Mouse (Mus musculus): ENCODE results near the gene Wdr63. TPM values are rescaled to one million over a fixed set of nuclear protein-coding genes. Genes with fewer than 3 reads are reported as not detected.
"Not testable (repeated sequence)": the region's sequence is repeated elsewhere in the genome, so short reads cannot be mapped to it uniquely, and the experiment has no call there.

The Wdr63 gene
- polyA plus RNA-seq, 1 experiment, result 1.4 TPM

DNA sequence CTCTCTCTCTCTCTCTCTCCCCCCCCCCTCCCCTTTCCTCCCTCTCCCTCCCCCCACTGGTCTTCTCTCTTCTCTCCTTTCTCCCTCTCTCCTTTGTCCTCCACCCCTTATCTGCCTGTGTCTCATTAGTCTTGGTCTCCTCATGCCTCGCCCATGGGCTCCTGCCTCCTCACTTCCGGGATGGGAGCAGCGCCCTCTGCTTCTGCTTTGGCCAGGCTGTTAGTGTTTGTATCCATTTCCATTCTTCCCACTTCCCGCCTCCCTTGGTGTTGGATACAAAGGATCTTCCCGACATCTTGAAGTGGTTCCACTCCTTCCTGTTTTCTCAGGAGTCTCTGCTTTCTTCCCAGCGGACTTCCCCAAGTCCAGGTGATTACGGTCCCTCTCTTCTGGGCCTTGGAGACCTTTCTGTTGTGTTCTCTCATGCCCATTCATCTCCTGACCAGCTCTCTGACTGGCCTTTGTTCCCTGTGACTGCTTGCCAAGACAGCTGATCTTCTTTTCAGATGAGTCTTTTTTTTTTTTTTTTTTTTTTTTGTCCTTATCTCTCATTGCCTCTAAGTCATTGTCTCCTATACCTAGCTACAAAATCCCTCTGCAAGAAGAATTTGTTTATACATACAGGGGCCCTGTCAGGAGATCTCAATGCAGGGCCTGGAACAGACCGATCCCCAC is 96.2 kb downstream of the Wdr63 start:
- no peak for DNase-seq (ENCODE audit: low read depth)

DNA sequence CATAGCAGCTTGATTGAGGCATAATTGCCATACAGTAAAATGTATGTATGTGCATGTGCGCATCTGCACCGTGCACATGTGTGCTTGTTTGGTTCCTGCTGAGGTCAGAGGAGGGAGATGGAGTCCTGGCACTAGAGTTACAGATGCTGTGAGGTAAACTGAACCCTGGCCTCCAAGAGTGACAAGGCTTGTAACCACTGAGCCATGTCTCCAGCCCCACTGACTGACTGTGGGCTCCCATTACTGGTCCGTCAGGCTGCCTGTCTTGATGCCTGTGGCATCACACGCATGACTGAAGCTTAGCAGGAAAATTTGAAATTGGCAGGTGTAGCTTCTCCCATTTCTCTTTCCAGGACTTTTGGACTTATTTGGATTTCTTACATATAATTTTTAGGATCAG is 97.2 kb downstream of the Wdr63 start:
- DNase-seq (ENCODE audit: low read depth), result no peak

DNA sequence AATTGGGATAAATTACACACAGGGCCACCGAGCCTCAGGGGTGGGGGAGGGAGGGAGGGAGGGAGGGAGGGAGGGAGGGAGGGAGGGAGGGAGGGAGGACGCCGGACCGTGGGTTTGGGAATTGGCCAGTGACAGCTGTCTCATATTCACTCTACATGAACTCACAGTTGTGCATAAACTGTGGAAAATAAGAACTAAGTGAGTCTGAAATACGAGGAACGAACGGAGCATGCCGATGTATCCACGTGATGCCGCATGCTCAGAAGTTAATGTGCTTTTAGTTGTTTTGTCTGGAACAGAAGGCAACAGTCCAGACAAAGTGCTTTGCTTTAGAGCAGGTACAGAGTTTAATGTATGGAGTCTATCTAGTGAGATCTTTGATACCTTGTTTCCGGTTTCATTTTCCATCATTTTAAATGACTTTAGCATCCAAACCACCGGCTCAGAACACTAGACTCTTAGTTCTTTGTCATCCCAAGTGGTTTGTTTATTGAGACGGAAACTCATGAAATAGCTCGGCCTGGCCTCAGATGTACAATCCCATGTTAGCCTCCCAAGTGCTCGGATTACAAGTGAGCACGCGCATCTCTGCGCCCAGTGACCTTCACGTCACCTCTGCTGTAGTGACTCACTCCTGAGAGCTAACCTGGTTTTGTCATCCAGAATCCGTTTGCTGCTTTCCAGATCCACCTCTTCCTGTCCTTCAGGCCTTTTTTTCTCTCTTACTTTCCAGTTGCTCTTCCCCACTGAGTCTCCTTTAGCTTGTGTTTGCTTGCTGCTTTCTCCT is 97.9 kb downstream of the Wdr63 start:
- no peak for DNase-seq (ENCODE audit: low read depth)

DNA sequence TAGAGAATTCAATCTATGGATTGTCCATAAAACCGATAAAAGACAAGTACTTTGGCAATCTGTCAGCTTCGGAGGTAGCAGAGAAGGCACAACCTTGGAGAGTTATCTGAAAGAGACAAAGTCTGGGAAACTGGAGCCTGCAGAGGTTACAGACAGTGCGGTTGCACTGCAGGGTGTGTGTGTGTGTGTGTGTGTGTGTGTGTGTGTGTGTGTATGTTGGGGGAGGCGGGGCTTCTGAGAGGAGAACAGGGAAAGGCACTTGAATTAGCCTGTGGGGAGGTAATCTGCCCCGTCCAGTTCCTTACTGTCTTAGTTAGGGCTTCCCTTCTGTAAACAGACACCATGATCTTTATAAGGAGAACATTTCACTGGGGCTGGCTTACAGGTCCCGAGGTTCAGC is 100.1 kb downstream of the Wdr63 start:
- DNase-seq (ENCODE audit: low read depth), result no peak

DNA sequence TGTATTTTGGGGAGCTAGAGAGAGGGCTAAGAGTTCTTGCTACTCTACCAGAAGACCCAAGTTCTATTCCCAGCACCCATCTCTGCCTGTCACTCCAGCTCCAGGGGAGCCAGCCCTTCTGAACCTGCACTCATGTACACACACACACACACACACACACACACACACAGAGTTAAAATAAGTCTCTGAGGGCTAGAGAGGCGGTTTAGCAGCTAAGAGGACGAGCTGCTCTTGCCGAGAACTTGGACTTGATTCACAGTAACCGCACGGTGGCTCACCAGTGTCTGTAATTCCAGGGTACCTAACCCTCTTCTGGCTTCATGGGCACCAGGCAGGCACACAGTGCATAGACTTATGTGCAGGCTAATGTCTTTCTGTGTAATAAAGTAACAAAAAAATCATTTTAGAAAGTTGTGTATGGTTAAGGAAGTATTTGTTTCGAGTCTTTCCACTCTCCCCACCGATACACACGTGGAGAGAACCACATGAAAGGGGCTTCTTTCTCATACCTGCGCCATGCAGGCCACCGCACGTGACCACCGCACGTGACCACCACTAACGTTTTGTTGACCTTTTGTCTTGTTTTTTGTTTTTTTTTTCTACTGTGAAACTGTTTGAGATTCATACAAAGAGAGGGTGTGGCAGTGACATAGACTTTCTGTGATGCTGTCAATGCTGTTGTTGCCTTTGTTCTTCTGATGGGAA is 103.4 kb downstream of the Wdr63 start:
- DNase-seq (ENCODE audit: low read depth), result no peak

DNA sequence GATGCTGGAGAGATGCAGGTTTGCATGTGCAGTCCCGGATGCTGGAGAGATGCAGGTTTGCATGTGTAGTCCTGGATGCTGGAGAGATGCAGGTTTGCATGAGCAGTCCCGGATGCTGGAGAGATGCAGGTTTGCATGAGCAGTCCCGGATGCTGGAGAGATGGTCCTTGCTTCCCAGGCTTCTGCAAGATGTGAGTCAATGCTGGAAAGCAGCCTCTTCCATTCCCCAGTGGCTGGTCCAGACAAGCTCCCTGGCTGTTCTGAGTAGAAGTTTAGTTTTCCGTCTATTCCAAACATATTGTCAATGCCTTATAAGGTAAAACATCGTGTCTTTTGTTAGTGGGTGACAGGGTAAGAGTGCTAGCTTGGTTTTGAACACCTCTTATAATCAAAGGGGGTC is 111.4 kb downstream of the Wdr63 start:
- not testable (repeated sequence) for DNase-seq (ENCODE audit: low read depth)

DNA sequence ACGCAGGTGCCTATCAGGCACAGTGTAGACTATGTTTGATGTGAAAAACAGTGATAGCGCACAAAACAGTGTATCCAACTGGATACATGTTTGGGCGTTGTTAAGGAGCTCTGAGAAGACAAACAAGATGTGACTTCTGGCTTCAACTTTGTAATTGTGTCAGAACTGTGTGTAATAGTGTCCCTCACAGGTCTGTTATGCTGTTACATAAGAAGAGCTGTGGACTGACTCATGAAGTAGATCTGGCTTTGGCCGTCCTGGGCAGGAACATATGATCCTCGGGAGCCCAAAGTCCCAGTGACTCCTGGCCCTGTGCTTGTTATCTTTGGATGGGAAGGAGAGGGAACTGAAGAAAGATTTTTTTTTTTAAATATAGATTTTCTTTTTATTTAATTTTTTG is 112.4 kb downstream of the Wdr63 start:
- DNase-seq (ENCODE audit: low read depth), result peak; percentile 70

DNA sequence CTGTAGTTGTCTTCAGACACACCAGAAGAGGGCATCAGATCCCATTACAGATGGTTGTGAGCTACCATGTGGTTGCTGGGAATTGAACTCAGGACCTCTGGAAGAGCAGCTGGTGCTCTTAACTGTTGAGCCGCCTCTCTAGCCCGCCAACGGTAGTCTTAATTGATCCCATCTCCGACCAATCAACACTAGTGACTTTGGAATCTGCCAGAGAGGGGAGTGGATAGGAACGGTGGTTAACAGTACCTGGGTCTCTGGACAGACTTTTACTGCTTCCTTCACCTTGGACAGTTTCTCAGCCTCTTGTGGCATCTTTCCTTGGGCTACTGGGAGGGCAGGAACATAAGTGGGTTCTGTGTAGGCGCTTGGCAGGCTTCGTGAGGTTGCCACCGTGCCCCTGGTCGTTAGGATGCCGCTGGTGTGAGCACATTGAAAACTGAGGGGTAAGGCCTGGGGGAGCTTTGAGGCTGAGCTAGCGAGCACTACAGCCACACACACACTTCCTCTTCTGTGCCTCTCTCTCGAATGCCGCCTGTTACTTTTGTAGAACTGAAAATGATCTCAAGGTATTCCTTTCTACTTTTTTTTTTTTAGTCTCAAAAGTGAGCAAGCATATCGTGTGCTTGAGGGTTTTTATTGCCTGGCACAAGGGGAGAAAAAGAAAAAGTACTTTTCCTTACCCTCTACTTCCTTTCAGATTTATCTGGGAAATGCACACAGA is 114.3 kb downstream of the Wdr63 start:
- DNase-seq (ENCODE audit: low read depth), result no peak

DNA sequence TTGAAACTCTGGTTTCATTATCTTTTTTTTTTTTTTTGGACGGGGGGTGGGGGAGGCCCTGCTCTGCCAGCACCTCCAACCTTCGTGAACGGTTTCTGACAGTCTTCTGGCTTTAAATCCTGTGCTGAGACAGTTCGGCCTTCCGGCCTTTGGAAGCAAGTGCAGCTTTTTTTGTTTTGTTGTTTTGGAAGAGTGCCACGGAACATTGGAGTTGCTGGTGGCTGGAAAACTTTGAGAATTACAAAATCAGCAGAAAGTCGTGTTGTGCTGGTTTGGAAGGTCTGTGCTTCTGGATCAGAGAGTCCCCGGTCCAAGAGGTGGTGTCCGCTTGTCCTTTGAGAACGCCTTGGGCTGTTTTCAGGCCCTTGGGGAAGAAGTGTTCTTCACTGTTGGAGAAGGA is 115.1 kb downstream of the Wdr63 start:
- peak; percentile 83 for DNase-seq (ENCODE audit: low read depth)

DNA sequence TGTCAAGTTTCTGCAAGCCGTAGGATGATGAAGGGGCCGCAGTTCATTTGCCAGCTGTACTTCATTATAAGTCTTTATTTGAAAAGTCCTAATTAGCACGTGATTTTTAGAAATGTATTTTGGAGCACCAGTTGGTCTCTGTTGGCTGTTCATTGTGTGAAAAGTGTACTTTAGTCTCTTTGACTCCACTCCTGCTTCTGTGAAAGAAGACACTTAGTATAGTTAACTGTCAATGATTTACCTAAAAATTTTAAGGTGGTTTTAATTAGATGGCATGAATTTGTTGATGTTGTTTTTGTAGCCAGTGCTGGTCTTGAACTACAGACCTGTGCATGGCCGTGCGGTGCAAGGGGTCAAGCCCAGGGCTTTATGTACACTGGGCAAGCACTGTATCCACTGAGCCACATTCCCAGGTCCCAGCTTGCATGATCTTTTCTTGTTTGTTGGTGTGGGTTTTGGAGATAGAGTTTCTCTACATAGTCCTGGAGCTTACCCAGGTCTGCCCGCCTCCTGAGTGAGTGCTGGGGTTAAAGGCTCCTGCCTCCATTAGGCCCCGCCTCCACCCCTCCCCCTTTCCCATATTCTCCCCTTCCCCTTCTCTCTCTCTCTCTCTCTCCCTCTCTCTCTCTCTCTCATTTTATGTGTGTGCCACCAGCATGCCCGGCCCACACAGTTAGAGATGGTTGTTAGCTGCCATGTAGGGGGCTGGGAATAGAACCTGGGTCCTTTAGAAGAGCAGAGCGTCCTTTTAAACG is 115.8 kb downstream of the Wdr63 start:
- no peak for DNase-seq (ENCODE audit: low read depth)

DNA sequence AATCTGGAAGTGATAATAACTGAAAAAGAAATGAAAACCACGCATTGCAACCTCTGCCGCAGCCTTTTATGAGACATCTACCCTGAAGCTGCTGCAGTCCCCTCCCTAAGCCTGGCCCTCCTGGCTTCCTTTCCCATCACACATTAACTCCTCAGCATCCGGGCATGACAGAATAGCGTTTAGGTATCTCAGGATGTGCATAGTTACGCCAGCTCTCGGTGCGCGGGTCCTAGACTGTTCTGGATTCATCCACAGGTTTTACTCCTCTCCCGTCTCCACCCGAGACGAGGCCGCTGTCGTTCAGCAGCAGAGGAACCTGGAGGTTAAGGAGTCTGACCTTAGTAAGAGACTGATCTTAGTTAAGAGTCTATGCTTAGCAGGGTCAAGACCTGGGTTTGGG is 116.8 kb downstream of the Wdr63 start:
- no peak for DNase-seq (ENCODE audit: low read depth)

Other genes with a start within 250 kb of the Wdr63 start
- gene Bcl10, start 185.3 kb downstream of the Wdr63 start, polyA plus RNA-seq (2012; rRNA removed), result 11.7 and 14.2 TPM in 2 replicates
- gene 2410004B18Rik, start 170.1 kb downstream of the Wdr63 start, polyA plus RNA-seq (2012; rRNA removed), result 6.7 and 8.8 TPM in 2 replicates
- gene Syde2, start 120.3 kb downstream of the Wdr63 start, polyA plus RNA-seq (2012; rRNA removed), result 6.7 and 7.8 TPM in 2 replicates
- 13.5 and 17.7 TPM in 2 replicates for gene Mcoln3, start 9.3 kb upstream of the Wdr63 start, polyA plus RNA-seq (2012; rRNA removed)
- gene Mcoln2, start 41.7 kb upstream of the Wdr63 start, polyA plus RNA-seq (2012; rRNA removed), result 0.41 and 0.47 TPM in 2 replicates
- 0.55 and 0.58 TPM in 2 replicates for gene Lpar3, start 112.8 kb upstream of the Wdr63 start, polyA plus RNA-seq (2012; rRNA removed)

Data from gonadal fat pad, adult 2 months (tissue).